Mouse (Mus musculus) small intestine, adult 2 months (tissue): ENCODE results near the gene Nudt3. TPM values are rescaled to one million over a fixed set of nuclear protein-coding genes. Genes with fewer than 3 reads are reported as not detected.

Source experiments
- H3K27ac ChIP-seq: fragments of 200-500 bp; 2 replicates; pipeline ENCODE4 v1.5.1; 2012; ENCODE audit warnings: low read depth, low read length, control low read depth, inconsistent platforms; ENCODE audit not compliant: insufficient read depth
- H3K27me3 ChIP-seq: fragments of 200-500 bp; 2 replicates; pipeline ENCODE4 v1.6.1; 2012; ENCODE audit warnings: mild to moderate bottlenecking, moderate library complexity, low read length, inconsistent platforms; ENCODE audit not compliant: control insufficient read depth, insufficient read depth
- H3K36me3 ChIP-seq: fragments of 200-500 bp; 2 replicates; pipeline ENCODE4 v1.6.1; 2012; ENCODE audit warnings: mild to moderate bottlenecking, low read length, control low read depth, inconsistent platforms; ENCODE audit not compliant: control insufficient read depth, insufficient read depth
- H3K4me1 ChIP-seq: fragments of 200-500 bp; 2 replicates; pipeline ENCODE4 v1.6.1; 2012; ENCODE audit warnings: low read length, inconsistent platforms, mixed read lengths; ENCODE audit not compliant: control insufficient read depth, insufficient read depth, insufficient read length
- H3K4me3 ChIP-seq: fragments of 200-500 bp; 2 replicates; pipeline ENCODE4 v1.5.1; 2012; ENCODE audit warnings: low read depth, mild to moderate bottlenecking, control low read depth, inconsistent platforms, low read length, moderate library complexity
- CTCF ChIP-seq: fragments of 200-500 bp; IDR thresholded peaks from 2 replicates; pipeline ENCODE4 v1.5.1; 2012; ENCODE audit warnings: low read depth, mild to moderate bottlenecking, control low read depth, inconsistent platforms, low read length, moderate library complexity, mixed read lengths; ENCODE audit not compliant: insufficient replicate concordance, insufficient read length; ENCODE audit errors: extremely low read depth
- POLR2A ChIP-seq: fragments of 200-500 bp; IDR thresholded peaks from 2 replicates; pipeline ENCODE4 v1.6.1; 2012; ENCODE audit warnings: low read depth, mild to moderate bottlenecking, control low read depth, inconsistent platforms, low read length, moderate library complexity
- WGBS: fragments of 180-500 bp; shearing (Covaris S2); methylation state at CpG from one replicate; pipeline ENCODE4 v1.1.7; 2018; 5-methylcytosine and 5-hydroxymethylcytosine counted together
- polyA plus RNA-seq: library from polyadenylated mRNA; depleted of rRNA; stranded (reverse); fragments of >200 nt; gene quantifications from 2 replicates; pipeline ENCODE4 v1.2.3, GENCODE M21; 2012

Gene Nudt3
- polyA plus RNA-seq, 1 experiment, result 58.9 TPM

DNA sequence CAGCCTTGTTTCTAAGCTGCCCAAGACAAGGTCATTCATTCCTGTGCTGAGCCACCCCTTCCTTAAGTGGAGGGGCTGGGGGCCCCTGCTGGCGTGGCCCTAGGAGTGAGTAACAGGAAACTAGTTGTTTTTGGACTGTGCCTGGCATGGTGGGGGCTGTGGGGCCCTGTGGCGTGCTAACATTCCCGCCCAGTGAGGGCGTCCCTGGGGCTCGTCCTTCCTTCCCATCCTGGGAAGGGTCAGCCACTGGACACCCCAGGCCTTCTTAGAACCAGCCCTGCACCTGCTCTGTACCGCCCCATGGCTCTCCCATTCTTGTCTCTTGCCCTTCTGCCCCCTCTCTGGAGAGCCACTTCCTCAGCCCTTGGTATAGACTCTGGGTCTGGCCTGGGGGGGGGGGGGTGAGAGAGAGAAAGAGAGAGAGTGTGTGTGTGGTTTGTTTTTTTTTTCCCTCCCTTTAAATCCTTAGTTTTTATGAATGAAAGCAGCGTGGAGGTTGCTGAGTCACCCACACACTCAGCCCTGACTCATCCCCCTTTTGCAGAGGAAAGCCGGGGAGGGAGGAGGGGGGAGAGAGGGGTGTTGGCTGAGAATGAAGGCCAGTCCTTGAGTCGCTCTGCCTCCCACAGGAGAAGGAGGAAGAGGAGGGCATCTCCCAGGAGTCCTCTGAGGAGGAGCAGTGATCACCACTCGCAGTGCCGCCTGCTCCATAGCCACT is 61.3 kb downstream of the Nudt3 start:
- Histone ChIP-seq H3K27me3 (no peaks in the 10 kb centered on the region), H3K4me3 (no peak overlapping the region), H3K36me3 (peaks cover 6% of the 10 kb centered on the region), H3K27ac (no peak overlapping the region), H3K4me1 (peaks cover 17% of the 10 kb centered on the region)
- WGBS, result 52% methylated on average over 10 of the region's 11 CpGs
- TF ChIP-seq POLR2A (no peak), CTCF (no peak)

- Histone ChIP-seq H3K4me1 (peaks cover 17% of the 10 kb centered on the region), H3K27ac (no peak overlapping the region), H3K36me3 (peaks cover 6% of the 10 kb centered on the region), H3K27me3 (no peaks in the 10 kb centered on the region), H3K4me3 (no peak overlapping the region)
- 73% methylated on average over 13 of the region's 13 CpGs for WGBS
- TF ChIP-seq POLR2A (no peak), CTCF (no peak)
Observed at GRCm38 (mm10) chr17:27560926-27561480, 62.3 kb downstream of the Nudt3 start.

DNA sequence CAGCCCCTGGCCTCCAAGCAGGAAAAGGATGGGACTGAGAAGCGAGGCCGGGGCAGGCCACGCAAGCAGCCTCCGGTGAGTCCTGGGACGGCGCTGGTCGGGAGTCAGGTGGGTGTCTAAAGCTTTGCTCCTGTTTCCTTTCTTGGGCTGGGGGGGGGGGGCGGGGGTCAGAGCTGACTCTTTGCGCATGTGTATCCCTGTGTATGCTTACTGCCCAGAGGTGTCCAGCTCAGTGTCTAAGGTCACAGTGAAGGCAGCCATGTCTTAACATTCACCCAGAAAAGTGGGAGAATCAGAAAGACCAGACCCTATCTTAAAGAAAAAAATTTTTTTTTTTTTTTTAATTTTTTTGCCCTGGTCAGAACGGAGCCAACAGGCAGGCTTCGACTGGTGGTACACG is 63.7 kb downstream of the Nudt3 start:
- WGBS, result 32% methylated on average over 12 of the region's 12 CpGs

GRCm38 (mm10) chr17:27558845-27559244 is 64.5 kb downstream of the Nudt3 start:
- Histone ChIP-seq H3K4me3 (peak overlapping the region; percentile 43), H3K36me3 (peaks cover 6% of the 10 kb centered on the region), H3K27me3 (no peaks in the 10 kb centered on the region), H3K4me1 (peaks cover 17% of the 10 kb centered on the region), H3K27ac (no peak overlapping the region)
- TF ChIP-seq POLR2A (no peak), CTCF (no peak)
- WGBS, result 10% methylated on average over 5 of the region's 5 CpGs

More for the DNA sequence above, 63.7 kb downstream of the Nudt3 start:
- peaks cover 24% of the 10 kb centered on the region for H3K4me1 ChIP-seq
- H3K36me3 ChIP-seq, result peaks cover 6% of the 10 kb centered on the region
- H3K27ac ChIP-seq, result no peak overlapping the region
- no peaks in the 10 kb centered on the region for H3K27me3 ChIP-seq
- TF ChIP-seq CTCF, result no peak
- no peak for TF ChIP-seq POLR2A
- no peak overlapping the region; the same call in 1 of the 2 replicates for H3K4me3 ChIP-seq

DNA sequence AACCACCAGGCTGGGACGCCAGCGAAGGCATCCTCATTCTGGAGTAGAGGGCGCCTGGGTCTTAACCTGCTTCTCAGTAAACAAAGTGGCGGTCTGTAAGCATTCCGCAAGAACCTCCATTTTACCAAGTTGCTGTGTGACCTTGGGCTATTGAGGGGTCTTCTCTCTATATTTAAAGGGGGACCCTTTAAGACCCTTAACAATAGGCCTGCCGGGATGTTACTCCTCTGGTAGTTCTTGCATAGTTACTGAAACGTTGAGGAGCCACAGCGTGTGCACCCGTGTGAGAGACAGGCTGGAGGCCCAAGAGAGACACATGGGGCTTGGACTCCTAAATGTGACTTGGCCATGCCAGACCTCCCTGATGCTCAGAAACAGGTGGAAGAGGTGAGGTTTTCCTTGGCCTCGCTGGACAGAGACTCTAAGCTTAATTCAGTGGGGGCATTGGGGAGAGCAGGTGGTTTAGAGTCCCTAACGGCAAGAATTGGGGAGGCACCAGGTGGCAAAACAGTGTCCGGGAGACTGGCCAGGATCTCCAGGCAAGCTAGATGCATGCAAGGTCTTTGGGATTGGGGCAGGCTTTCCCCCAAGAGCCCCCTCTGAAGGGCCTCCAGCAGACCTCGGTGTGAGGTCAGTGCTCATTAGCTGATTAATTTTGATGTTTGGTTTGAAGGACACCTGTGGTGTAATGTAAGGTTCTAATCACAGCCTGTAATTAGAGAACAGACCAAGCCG is 65.2 kb downstream of the Nudt3 start:
- Histone ChIP-seq H3K4me1 (peaks cover 16% of the 10 kb centered on the region), H3K4me3 (peak overlapping the region; percentile 77), H3K36me3 (peaks cover 6% of the 10 kb centered on the region; the same call in 1 of the 2 replicates), H3K27me3 (no peaks in the 10 kb centered on the region), H3K27ac (peak overlapping the region; percentile 20)
- WGBS, result 11% methylated on average over 14 of the region's 14 CpGs
- TF ChIP-seq POLR2A, result no peak
- no peak for TF ChIP-seq CTCF

DNA sequence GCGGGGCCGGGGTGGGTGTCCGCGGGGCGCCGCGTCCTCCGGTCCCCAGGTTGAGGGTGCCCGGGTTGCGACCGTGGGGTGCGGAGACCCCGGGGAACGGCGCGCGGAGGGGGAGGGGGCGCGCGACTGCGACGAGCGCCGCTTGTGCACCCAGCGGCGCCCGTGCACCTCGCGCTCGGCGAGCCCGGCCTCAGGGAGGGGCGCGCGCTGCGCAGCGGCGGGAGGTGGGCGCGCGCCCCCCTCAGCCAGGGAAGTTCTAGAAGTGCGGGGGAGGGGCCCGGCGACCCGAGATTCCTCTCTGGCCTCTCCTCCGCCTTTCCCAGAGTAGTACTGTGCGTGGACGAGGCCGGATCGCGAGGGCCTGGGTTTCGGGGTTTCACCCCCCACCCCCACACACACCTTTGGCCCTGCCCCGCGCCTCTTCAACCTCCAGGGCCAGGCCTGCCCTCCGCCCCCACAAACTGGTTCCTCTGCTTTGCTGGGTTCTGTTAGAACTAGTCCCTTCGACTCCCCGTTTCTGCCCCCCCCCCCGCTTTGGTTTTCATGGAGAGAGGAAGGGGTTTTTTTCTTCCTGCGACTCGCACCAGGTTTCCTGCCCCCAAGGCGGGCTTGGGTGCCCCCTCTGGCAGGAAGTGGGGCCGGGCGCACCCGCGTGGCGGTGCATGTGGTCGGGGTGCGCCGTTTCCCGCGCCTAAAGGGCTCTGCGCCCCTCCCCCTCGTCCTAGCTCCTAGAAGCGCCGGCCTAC is 65.9 kb downstream of the Nudt3 start:
- Histone ChIP-seq H3K36me3 (peaks cover 6% of the 10 kb centered on the region; the same call in 1 of the 2 replicates), H3K27me3 (no peaks in the 10 kb centered on the region), H3K4me3 (peak overlapping the region; percentile 77), H3K27ac (peak overlapping the region; percentile 85; the same call in 1 of the 2 replicates), H3K4me1 (peaks cover 16% of the 10 kb centered on the region)
- TF ChIP-seq CTCF (no peak), POLR2A (no peak)
- 1% methylated on average over 75 of the region's 75 CpGs for WGBS
